Mouse (Mus musculus): ENCODE results near the gene Bcas2. TPM values are rescaled to one million over a fixed set of nuclear protein-coding genes. Genes with fewer than 3 reads are reported as not detected.
A peak's percentile ranks its signal among the peaks of the same experiment; 100 is the strongest.

Gene Bcas2
- 18.4 and 25.4 TPM in 2 replicates for polyA plus RNA-seq (2012; rRNA removed)

- peak; percentile 99 for DNase-seq
- under 1% methylated on average over 56 of the region's 56 CpGs for WGBS
- TF ChIP-seq POLR2A (IDR thresholded peaks at IDR 0.05; ENCODE audit: borderline replicate concordance, extremely low read depth, low read depth, low read length) (peak; percentile 95), CTCF (IDR thresholded peaks at IDR 0.05; ENCODE audit: insufficient read depth, low read length) (no peak)
- H3K4me1 ChIP-seq (ENCODE audit: control insufficient read depth, insufficient read depth, low read length): peaks cover 6% of the 10 kb centered on the region; the same call in 1 of the 2 replicates
- peak within 1 kb of the TSS; percentile 83 for H3K4me3 ChIP-seq (replicated peaks; ENCODE audit: extremely low read depth, low read depth, low read length)
These were observed at the start of gene Bcas2 for GRCm38 (mm10) chr3:103171505-103172267. Gene Bcas2, plus strand, starts transcription at chr3:103171655.

DNA sequence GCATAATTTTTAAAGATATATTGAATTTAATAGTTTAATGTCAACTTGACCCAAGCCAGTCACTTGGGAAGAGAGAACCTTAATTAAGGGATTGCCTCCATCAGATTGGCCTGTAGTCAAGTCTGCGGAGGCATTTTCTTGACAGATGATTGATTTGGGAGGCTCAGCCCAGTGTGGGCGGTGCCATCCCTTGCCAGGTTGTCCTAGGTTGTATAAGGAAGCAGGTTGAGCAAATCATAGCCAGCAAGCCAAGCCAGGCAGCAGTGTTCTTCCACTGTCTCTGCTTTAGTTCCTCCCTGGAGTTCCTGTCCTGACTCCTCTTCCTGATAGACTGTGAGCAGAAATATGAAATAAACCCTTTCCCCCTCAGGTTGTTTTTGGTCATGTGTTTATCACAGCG, 47.8 kb upstream of the Bcas2 start:
- no peak for DNase-seq
- H3K4me1 ChIP-seq (ENCODE audit: control insufficient read depth, insufficient read depth, low read length): peaks cover 2% of the 10 kb centered on the region
- H3K4me3 ChIP-seq (replicated peaks; ENCODE audit: extremely low read depth, low read depth, low read length): no peak overlapping the region
- no peak for TF ChIP-seq CTCF (IDR thresholded peaks at IDR 0.05; ENCODE audit: insufficient read depth, low read length)
- no peak for TF ChIP-seq POLR2A (IDR thresholded peaks at IDR 0.05; ENCODE audit: borderline replicate concordance, extremely low read depth, low read depth, low read length)
- 73% methylated on average over 3 of the region's 3 CpGs for WGBS

DNA sequence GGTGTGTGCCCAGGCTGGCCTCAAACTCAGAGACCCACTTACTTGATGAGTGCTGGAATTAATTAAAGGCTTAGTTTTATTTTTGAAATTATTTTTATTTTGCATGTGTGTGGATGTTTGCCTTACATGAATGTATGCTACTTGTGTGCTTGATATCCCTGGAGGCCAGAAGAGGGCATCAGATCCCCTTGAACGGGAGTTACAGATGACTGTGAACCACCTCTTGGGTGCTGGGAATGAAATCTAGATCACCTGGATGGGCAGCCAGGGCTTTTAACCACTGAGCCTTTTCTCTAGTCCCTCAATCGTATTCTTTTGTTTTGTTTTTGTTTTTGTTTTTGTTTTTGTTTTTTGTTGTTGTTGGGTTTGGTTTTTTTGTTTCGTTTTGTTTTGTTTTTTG, 45.3 kb upstream of the Bcas2 start:
- WGBS: 95% methylated on average over 3 of the region's 3 CpGs
- peaks cover 10% of the 10 kb centered on the region for H3K4me1 ChIP-seq (ENCODE audit: control insufficient read depth, insufficient read depth, low read length)
- no peak overlapping the region for H3K4me3 ChIP-seq (replicated peaks; ENCODE audit: extremely low read depth, low read depth, low read length)
- no peak for TF ChIP-seq POLR2A (IDR thresholded peaks at IDR 0.05; ENCODE audit: borderline replicate concordance, extremely low read depth, low read depth, low read length)
- no peak for DNase-seq

DNA sequence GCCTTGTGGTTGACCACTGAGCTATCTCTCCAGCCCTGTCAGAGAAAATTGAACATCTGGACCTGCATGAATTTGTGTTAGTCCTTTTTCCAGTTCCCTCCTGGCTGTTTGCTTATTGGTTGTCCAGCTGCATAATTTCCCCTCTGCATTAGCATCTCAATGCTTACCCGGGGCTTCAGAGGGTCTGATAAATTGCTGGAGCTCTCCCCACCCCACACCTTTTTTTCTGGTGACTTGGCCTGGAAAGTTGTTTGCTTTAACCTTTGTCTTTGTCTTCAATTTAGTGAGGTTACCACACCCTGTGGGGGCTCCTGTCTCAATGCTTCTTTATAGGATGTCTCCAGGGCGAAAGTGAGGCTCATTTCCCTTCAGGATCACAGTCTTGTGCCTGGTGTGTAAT, 44.3 kb upstream of the Bcas2 start:
- H3K4me1 ChIP-seq (ENCODE audit: control insufficient read depth, insufficient read depth, low read length): peaks cover 10% of the 10 kb centered on the region
- 50% methylated on average over 2 of the region's 2 CpGs for WGBS
- no peak for TF ChIP-seq POLR2A (IDR thresholded peaks at IDR 0.05; ENCODE audit: borderline replicate concordance, extremely low read depth, low read depth, low read length)
- no peak for TF ChIP-seq CTCF (IDR thresholded peaks at IDR 0.05; ENCODE audit: insufficient read depth, low read length)

DNA sequence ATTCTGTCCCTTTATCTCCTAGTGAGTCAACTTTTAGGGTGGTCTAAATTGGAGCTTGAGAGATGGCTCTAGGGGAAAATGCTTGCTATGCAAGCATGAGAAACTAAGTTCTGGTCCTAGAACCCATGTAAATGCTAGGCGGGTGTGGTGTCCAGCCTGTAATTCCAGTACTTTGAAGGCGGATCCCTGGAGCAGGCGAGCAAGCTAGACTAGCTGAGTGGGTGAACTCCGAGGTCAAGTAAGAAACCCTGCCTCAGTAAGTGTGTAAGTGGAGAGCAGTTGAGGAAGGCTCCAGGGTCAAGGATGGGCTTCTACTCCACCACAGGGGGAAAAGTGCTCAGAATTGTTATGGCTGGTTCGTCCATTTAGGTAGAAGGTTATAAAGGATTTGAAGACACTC, 43.7 kb upstream of the Bcas2 start:
- DNase-seq: no peak
- no peak for TF ChIP-seq CTCF (IDR thresholded peaks at IDR 0.05; ENCODE audit: insufficient read depth, low read length)
- TF ChIP-seq POLR2A (IDR thresholded peaks at IDR 0.05; ENCODE audit: borderline replicate concordance, extremely low read depth, low read depth, low read length): no peak
- H3K4me1 ChIP-seq (ENCODE audit: control insufficient read depth, insufficient read depth, low read length): peaks cover 10% of the 10 kb centered on the region
- H3K4me3 ChIP-seq (replicated peaks; ENCODE audit: extremely low read depth, low read depth, low read length): no peak overlapping the region
- 70% methylated on average over 5 of the region's 5 CpGs for WGBS

More for the DNA sequence above, 44.3 kb upstream of the Bcas2 start:
- DNase-seq: no peak
- no peak overlapping the region for H3K4me3 ChIP-seq (replicated peaks; ENCODE audit: extremely low read depth, low read depth, low read length)

DNA sequence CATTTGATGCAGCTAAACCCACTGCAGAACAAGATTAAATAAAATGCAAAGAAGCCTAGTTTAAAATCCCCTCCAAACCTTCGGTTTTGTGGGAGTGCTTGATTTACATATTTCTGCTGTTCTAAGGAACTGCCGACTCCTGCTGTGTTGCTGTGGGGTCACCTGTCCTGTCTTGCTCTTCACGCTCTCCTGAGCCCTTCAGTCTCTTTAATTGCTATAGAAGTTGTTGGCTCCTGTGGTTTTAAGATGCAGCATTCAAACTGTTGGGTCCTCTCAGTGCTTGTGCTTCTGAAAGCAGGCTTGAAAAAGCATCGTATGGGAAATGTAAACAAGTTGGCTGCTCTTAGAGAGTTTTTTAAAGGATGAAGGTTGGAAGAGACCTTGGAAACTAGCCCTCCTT, 43.2 kb upstream of the Bcas2 start:
- WGBS: 51% methylated on average over 4 of the region's 4 CpGs
- Histone ChIP-seq H3K4me1 (ENCODE audit: control insufficient read depth, insufficient read depth, low read length) (peaks cover 10% of the 10 kb centered on the region), H3K4me3 (replicated peaks; ENCODE audit: extremely low read depth, low read depth, low read length) (no peak overlapping the region)
- TF ChIP-seq CTCF (IDR thresholded peaks at IDR 0.05; ENCODE audit: insufficient read depth, low read length): no peak
- no peak for TF ChIP-seq POLR2A (IDR thresholded peaks at IDR 0.05; ENCODE audit: borderline replicate concordance, extremely low read depth, low read depth, low read length)
- no peak for DNase-seq

- WGBS: 54% methylated on average over 8 of the region's 8 CpGs
- no peak overlapping the region for H3K4me3 ChIP-seq (replicated peaks; ENCODE audit: extremely low read depth, low read depth, low read length)
- TF ChIP-seq CTCF (IDR thresholded peaks at IDR 0.05; ENCODE audit: insufficient read depth, low read length) (no peak), POLR2A (IDR thresholded peaks at IDR 0.05; ENCODE audit: borderline replicate concordance, extremely low read depth, low read depth, low read length) (no peak)
- peaks cover 10% of the 10 kb centered on the region for H3K4me1 ChIP-seq (ENCODE audit: control insufficient read depth, insufficient read depth, low read length)
- no peak for DNase-seq
These were observed 41.9 kb upstream of the Bcas2 start for GRCm38 (mm10) chr3:103129367-103130159.

DNA sequence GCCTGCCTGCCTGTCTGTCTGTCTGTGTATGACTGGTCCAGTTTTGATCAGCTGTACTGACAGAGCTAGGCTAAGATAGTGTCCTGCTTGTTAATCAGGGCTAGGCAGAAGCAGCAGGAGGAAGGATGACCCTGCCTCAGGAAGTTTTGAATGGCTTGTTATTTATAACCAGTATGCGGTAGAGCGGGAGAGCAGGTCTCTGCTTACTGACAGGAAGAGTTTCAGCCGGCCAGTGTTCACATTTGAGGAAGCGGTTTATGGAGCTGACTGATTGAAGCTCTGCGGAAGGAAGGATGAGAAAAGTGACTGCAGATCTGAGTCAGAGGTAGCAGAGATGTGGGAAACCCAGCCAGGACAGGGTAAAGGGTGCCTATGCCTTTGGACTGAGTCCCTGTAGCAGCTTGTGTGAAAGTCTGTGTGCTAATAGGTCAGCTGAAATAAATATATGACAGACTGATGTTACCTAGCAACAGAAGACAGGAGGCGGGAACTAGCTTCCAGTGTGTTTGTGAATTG, 41.2 kb upstream of the Bcas2 start:
- Histone ChIP-seq H3K4me3 (replicated peaks; ENCODE audit: extremely low read depth, low read depth, low read length) (no peak overlapping the region), H3K4me1 (ENCODE audit: control insufficient read depth, insufficient read depth, low read length) (peaks cover 10% of the 10 kb centered on the region)
- no peak for TF ChIP-seq POLR2A (IDR thresholded peaks at IDR 0.05; ENCODE audit: borderline replicate concordance, extremely low read depth, low read depth, low read length)
- TF ChIP-seq CTCF (IDR thresholded peaks at IDR 0.05; ENCODE audit: insufficient read depth, low read length): no peak
- peak; percentile 11 for DNase-seq
- 20% methylated on average over 6 of the region's 6 CpGs for WGBS

- TF ChIP-seq CTCF (IDR thresholded peaks at IDR 0.05; ENCODE audit: insufficient read depth, low read length): no peak
- no peak for TF ChIP-seq POLR2A (IDR thresholded peaks at IDR 0.05; ENCODE audit: borderline replicate concordance, extremely low read depth, low read depth, low read length)
- no peak for DNase-seq
- WGBS: 96% methylated on average over 10 of the region's 10 CpGs
- no peak overlapping the region for H3K4me3 ChIP-seq (replicated peaks; ENCODE audit: extremely low read depth, low read depth, low read length)
- peaks cover 10% of the 10 kb centered on the region for H3K4me1 ChIP-seq (ENCODE audit: control insufficient read depth, insufficient read depth, low read length)
These were observed 38.4 kb upstream of the Bcas2 start for GRCm38 (mm10) chr3:103133098-103133497.

Data from lung, adult 2 months (tissue).